Mouse (Mus musculus): ENCODE results near the gene Tifa.

Gene Tifa

GRCm38 (mm10) chr3:127823886-127824863 is 34.6 kb downstream of the Tifa start:
- DNase-seq (ENCODE audit: low spot score in 2 of 2): no peak

- no peak for DNase-seq (ENCODE audit: low spot score in 2 of 2)
Observed at GRCm38 (mm10) chr3:127826503-127826902, 36.9 kb downstream of the Tifa start.

GRCm38 (mm10) chr3:127827123-127827522 is 37.5 kb downstream of the Tifa start:
- DNase-seq (ENCODE audit: low spot score in 2 of 2): no peak

GRCm38 (mm10) chr3:127830183-127830582 is 40.6 kb downstream of the Tifa start:
- DNase-seq (ENCODE audit: low spot score in 2 of 2): no peak

- no peak for DNase-seq (ENCODE audit: low spot score in 2 of 2)
Observed at GRCm38 (mm10) chr3:127831079-127831478, 41.5 kb downstream of the Tifa start.

- no peak for DNase-seq (ENCODE audit: low spot score in 2 of 2)
Observed at GRCm38 (mm10) chr3:127834040-127834439, 44.4 kb downstream of the Tifa start.

- no peak for DNase-seq (ENCODE audit: low spot score in 2 of 2)
Observed at GRCm38 (mm10) chr3:127835594-127835993, 46.0 kb downstream of the Tifa start.

- peak in 1 of 2 experiments; percentile 2 for DNase-seq (ENCODE audit: low spot score in 2 of 2)
Observed at GRCm38 (mm10) chr3:127836798-127837153, 47.2 kb downstream of the Tifa start.

- DNase-seq (ENCODE audit: low spot score in 2 of 2): peak; percentile 90 to 97
Observed at GRCm38 (mm10) chr3:127837154-127837865, 47.7 kb downstream of the Tifa start, which contains the start of gene Ap1ar. Gene Ap1ar (minus strand): TSS chr3:127837523.

- DNase-seq (ENCODE audit: low spot score in 2 of 2): no peak
Observed at GRCm38 (mm10) chr3:127837972-127838644, 48.5 kb downstream of the Tifa start.

GRCm38 (mm10) chr3:127841926-127842325 is 52.3 kb downstream of the Tifa start:
- DNase-seq (ENCODE audit: low spot score in 2 of 2): no peak

GRCm38 (mm10) chr3:127843324-127843940 is 53.8 kb downstream of the Tifa start:
- no peak for DNase-seq (ENCODE audit: low spot score in 2 of 2)

GRCm38 (mm10) chr3:127843941-127844327 is 54.3 kb downstream of the Tifa start:
- DNase-seq (ENCODE audit: low spot score in 2 of 2): no peak

- no peak for DNase-seq (ENCODE audit: low spot score in 2 of 2)
Observed at GRCm38 (mm10) chr3:127848088-127848808, 58.6 kb downstream of the Tifa start.

GRCm38 (mm10) chr3:127849922-127850321 is 60.3 kb downstream of the Tifa start:
- no peak for DNase-seq (ENCODE audit: low spot score in 2 of 2)

- no peak for DNase-seq (ENCODE audit: low spot score in 2 of 2)
Observed at GRCm38 (mm10) chr3:127850776-127851646, 61.4 kb downstream of the Tifa start.

GRCm38 (mm10) chr3:127852722-127853121 is 63.1 kb downstream of the Tifa start:
- no peak for DNase-seq (ENCODE audit: low spot score in 2 of 2)

GRCm38 (mm10) chr3:127853431-127854206 is 64.0 kb downstream of the Tifa start:
- DNase-seq (ENCODE audit: low spot score in 2 of 2): peak; percentile 38 to 73

GRCm38 (mm10) chr3:127861340-127861739 is 71.7 kb downstream of the Tifa start:
- no peak for DNase-seq (ENCODE audit: low spot score in 2 of 2)
